Mouse (Mus musculus): ENCODE measurements around the gene Zfp11. TPM values are rescaled to one million over a fixed set of nuclear protein-coding genes. Genes with fewer than 3 reads are reported as not detected.
"Not testable (repeated sequence)": the region's sequence is repeated elsewhere in the genome, so short reads cannot be mapped to it uniquely, and the experiment has no call there.

Gene Zfp11
- polyA plus RNA-seq, 1 experiment = 2.0 TPM

DNA sequence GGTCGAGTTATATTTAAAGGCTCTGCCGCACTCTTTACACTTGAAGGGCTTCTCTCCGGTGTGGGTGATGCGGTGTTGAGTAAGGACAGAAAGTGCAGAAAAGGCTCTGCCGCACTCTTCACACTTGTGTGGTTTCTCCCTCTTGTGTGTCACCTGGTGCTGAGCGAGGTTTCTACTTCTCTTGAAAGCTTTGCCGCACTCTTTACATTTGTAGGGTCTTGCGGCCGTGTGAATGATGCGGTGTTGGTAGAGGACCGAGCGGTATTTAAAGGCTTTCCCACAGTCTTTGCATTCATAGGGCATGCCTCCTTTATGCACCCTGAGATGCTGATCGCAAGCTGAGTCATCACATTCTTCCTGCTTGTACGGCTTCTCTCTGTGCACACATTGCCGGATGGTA lies 12.0 kb downstream of the Zfp11 start:
- no peak for TF ChIP-seq POLR2A (IDR thresholded peaks at IDR 0.05; ENCODE audit: low read depth, low read length)
- no peak for TF ChIP-seq CTCF (conservative IDR thresholded peaks at IDR 0.05; ENCODE audit: insufficient read depth, insufficient read length, low read depth, low read length)
- H3K27ac ChIP-seq (ENCODE audit: insufficient read depth, low read depth, low read length) = no peak overlapping the region
- H3K4me3 ChIP-seq (ENCODE audit: insufficient read depth, low read depth, low read length) = no peak overlapping the region
- 89% methylated on average over 15 of the region's 15 CpGs for WGBS
- H3K36me3 ChIP-seq (ENCODE audit: control insufficient read depth, insufficient read depth, low read length) = no peaks in the 10 kb centered on the region; the same call in none of the 2 replicates
- peaks cover 6% of the 10 kb centered on the region; the same call in 1 of the 2 replicates for H3K4me1 ChIP-seq (ENCODE audit: control insufficient read depth, insufficient read depth, low read length)
- DNase-seq = no peak
- H3K27me3 ChIP-seq (replicated peaks; ENCODE audit: control insufficient read depth, insufficient read depth, low read length) = no peaks in the 10 kb centered on the region

DNA sequence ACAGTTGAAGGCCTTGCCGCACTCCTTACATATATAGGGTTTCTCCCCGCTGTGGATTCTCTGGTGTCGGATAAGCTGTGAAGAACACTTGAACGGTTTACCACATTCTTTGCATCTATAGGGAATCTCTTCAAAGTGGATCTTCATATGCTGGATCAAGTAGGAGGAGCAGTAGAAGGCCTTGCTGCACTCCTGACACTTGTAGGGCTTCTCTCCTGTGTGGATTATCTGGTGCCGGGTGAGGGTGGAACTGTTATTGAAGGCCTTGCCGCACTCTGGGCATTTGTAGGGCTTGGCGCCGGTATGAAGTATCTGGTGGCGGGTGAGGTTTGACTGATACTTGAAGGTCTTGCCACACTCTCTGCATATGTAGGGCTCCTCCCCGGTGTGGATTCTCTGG lies 12.9 kb downstream of the Zfp11 start:
- Histone ChIP-seq H3K4me1 (ENCODE audit: control insufficient read depth, insufficient read depth, low read length) (peaks cover 4% of the 10 kb centered on the region; the same call in 1 of the 2 replicates), H3K27ac (ENCODE audit: insufficient read depth, low read depth, low read length) (no peak overlapping the region), H3K4me3 (ENCODE audit: insufficient read depth, low read depth, low read length) (no peak overlapping the region), H3K36me3 (ENCODE audit: control insufficient read depth, insufficient read depth, low read length) (no peaks in the 10 kb centered on the region; the same call in none of the 2 replicates), H3K27me3 (replicated peaks; ENCODE audit: control insufficient read depth, insufficient read depth, low read length) (no peaks in the 10 kb centered on the region)
- DNase-seq = no peak
- TF ChIP-seq POLR2A (IDR thresholded peaks at IDR 0.05; ENCODE audit: low read depth, low read length) = no peak
- TF ChIP-seq CTCF (conservative IDR thresholded peaks at IDR 0.05; ENCODE audit: insufficient read depth, insufficient read length, low read depth, low read length) = no peak
- 98% methylated on average over 10 of the region's 10 CpGs for WGBS

DNA sequence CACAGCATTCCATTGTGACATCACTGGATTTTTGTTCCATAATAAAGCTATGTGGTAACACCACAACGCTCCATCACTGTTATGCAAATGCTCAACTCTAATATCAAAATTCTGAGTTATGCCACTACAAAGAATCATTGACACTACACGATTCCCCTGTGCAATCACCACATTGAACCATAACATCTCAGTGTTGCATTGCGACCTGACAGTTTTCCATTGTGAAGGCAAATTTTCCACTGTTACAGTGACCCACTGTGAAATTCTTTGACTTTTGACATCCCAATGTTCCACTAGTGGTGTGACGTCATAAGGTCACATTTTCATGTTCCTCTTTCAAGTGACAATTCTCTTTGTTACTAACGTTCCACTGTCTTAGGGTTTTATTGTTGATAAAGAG lies 19.0 kb downstream of the Zfp11 start:
- no peak overlapping the region for H3K4me3 ChIP-seq (ENCODE audit: insufficient read depth, low read depth, low read length)
- H3K27ac ChIP-seq (ENCODE audit: insufficient read depth, low read depth, low read length) = no peak overlapping the region
- no peaks in the 10 kb centered on the region for H3K36me3 ChIP-seq (ENCODE audit: control insufficient read depth, insufficient read depth, low read length)
- H3K4me1 ChIP-seq (ENCODE audit: control insufficient read depth, insufficient read depth, low read length) = peaks cover 4% of the 10 kb centered on the region; the same call in 1 of the 2 replicates
- H3K27me3 ChIP-seq (replicated peaks; ENCODE audit: control insufficient read depth, insufficient read depth, low read length) = no peaks in the 10 kb centered on the region
- no peak for DNase-seq
- WGBS = 94% methylated on average over 5 of the region's 5 CpGs
- no peak for TF ChIP-seq POLR2A (IDR thresholded peaks at IDR 0.05; ENCODE audit: low read depth, low read length)
- TF ChIP-seq CTCF (conservative IDR thresholded peaks at IDR 0.05; ENCODE audit: insufficient read depth, insufficient read length, low read depth, low read length) = no peak

DNA sequence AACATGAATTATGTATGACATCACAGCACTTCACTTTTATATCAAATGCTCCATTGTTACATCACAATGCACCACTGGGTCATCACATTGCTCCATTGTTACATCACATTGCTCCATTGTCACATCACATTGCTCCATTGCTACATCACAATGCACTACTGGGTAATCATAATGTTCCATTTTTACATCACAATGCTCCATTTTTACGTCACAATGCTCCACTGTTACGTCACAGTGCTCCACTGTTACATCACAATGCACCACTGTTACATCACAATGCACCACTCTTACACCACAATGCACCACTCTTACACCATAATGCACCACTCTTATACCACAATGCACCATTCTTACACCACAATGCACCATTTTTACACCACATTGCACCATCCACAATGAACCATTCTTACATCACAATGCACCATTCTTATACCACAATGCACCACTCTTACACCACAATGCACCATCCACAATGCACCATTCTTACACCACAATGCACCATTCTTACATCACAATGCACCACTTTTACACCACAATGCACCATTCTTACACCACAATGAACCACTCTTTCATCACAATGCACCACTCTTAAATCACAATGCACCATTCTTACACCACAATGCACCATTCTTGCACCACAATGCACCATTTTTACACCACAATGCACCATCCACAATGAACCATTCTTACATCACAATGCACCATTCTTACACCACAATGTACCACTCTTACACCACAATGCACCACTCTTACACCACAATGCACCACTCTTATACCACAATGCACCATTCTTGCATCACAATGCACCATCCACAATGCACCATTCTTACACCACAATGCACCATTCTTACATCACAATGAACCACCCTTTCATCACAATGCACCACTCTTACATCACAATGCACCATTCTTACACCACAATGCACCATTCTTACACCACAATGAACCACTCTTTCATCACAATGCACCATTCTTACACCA lies 37.3 kb downstream of the Zfp11 start:
- not testable (repeated sequence) for H3K27me3 ChIP-seq (replicated peaks; ENCODE audit: control insufficient read depth, insufficient read depth, low read length)

DNA sequence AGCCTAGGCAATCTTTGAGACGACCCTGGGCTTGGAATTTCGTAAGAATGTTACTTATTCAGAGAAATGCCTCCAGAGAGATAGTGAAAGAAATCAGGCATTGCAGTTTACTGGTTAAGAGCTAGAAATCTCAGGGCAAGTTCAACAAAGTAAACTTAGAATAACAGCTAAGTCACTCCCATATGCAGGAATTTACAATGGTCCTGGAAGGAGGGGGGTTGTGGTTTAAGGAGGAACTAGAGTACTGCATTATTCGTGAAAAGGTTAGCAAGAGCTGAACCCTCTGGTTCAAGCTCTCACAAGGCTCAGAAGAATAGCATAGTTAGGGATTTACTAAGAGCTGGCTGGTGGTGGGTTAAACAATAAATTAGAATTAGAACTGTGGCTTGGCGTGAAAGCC lies 43.3 kb downstream of the Zfp11 start:
- DNase-seq = peak; percentile 44
- not testable (repeated sequence) for H3K4me3 ChIP-seq (ENCODE audit: insufficient read depth, low read depth, low read length); H3K27me3 ChIP-seq (replicated peaks; ENCODE audit: control insufficient read depth, insufficient read depth, low read length); H3K27ac ChIP-seq (ENCODE audit: insufficient read depth, low read depth, low read length); H3K36me3 ChIP-seq (ENCODE audit: control insufficient read depth, insufficient read depth, low read length); H3K4me1 ChIP-seq (ENCODE audit: control insufficient read depth, insufficient read depth, low read length)
- WGBS = 44% methylated on average over 4 of the region's 4 CpGs

More for the DNA sequence above, 37.3 kb downstream of the Zfp11 start:
- not testable (repeated sequence) for H3K4me3 ChIP-seq (ENCODE audit: insufficient read depth, low read depth, low read length); H3K27ac ChIP-seq (ENCODE audit: insufficient read depth, low read depth, low read length); H3K36me3 ChIP-seq (ENCODE audit: control insufficient read depth, insufficient read depth, low read length); DNase-seq; H3K4me1 ChIP-seq (ENCODE audit: control insufficient read depth, insufficient read depth, low read length)
- 84% methylated on average over 2 of the region's 2 CpGs for WGBS

DNA sequence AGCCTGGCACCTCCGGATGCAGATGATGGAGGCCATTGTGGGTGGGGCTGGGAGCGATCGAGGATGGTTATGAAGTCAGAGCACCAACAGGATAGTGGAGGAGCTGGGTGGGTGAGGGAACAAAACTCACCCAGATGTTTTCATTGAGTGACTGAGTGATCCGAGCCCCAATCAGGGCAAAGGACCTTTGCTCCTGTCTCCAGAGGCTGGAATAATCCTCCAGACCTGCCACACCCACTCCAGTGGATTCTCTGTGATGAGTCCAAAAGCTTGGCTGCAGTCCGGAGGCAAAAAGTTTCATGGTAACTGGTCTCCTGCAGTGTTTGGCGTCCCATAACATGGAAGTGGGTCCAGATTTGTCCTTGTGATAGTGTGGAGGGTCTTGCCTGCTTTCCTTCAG lies 43.8 kb downstream of the Zfp11 start:
- DNase-seq = peak; percentile 83
- Histone ChIP-seq H3K36me3 (ENCODE audit: control insufficient read depth, insufficient read depth, low read length) (no peaks in the 10 kb centered on the region), H3K4me3 (ENCODE audit: insufficient read depth, low read depth, low read length) (no peak overlapping the region), H3K27me3 (replicated peaks; ENCODE audit: control insufficient read depth, insufficient read depth, low read length) (no peaks in the 10 kb centered on the region), H3K27ac (ENCODE audit: insufficient read depth, low read depth, low read length) (no peak overlapping the region), H3K4me1 (ENCODE audit: control insufficient read depth, insufficient read depth, low read length) (no peaks in the 10 kb centered on the region; the same call in 1 of the 2 replicates)
- WGBS = 68% methylated on average over 6 of the region's 6 CpGs
- TF ChIP-seq POLR2A (IDR thresholded peaks at IDR 0.05; ENCODE audit: low read depth, low read length) (no peak), CTCF (conservative IDR thresholded peaks at IDR 0.05; ENCODE audit: insufficient read depth, insufficient read length, low read depth, low read length) (no peak)

DNA sequence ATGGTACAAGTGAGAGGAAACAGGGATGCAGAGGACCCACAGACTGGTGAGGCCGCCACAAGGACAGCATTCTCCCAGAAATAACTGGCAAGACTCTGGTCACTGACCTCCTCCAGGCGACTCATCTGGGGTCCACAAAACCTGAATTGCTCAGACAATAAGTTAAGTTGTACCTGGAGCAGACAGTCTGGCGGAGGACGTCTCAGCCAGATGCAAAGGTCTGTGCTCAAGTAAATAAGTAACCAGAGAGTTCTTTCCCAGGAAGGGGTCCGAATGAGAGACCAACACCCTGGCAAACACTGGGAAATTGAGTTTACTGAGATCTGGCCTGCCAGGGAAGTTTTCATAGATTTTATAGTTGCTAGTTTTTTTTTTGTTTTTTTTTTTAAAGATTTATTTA lies 48.5 kb downstream of the Zfp11 start:
- Histone ChIP-seq H3K4me3 (ENCODE audit: insufficient read depth, low read depth, low read length) (no peak overlapping the region; the same call in 1 of the 2 replicates), H3K4me1 (ENCODE audit: control insufficient read depth, insufficient read depth, low read length) (no peaks in the 10 kb centered on the region; the same call in 1 of the 2 replicates), H3K36me3 (ENCODE audit: control insufficient read depth, insufficient read depth, low read length) (no peaks in the 10 kb centered on the region), H3K27me3 (replicated peaks; ENCODE audit: control insufficient read depth, insufficient read depth, low read length) (no peaks in the 10 kb centered on the region), H3K27ac (ENCODE audit: insufficient read depth, low read depth, low read length) (peak overlapping the region; percentile 61)
- DNase-seq = peak; percentile 62
- TF ChIP-seq POLR2A (IDR thresholded peaks at IDR 0.05; ENCODE audit: low read depth, low read length) (no peak), CTCF (conservative IDR thresholded peaks at IDR 0.05; ENCODE audit: insufficient read depth, insufficient read length, low read depth, low read length) (no peak)
- 41% methylated on average over 5 of the region's 5 CpGs for WGBS
